Mouse (Mus musculus) ES-E14 (cell line): ENCODE results near the gene Ing3. TPM values are rescaled to one million over a fixed set of nuclear protein-coding genes. Genes with fewer than 3 reads are reported as not detected.

Experiments
- DNase-seq: peaks from one replicate; pipeline ENCODE4 v3.0.0-alpha.2; 2013; ENCODE audit warnings: low read depth, low spot score
- H3K27ac ChIP-seq: 2 replicates; pipeline ENCODE4 v1.5.1; 2012; ENCODE audit warnings: low read depth, mild to moderate bottlenecking, low read length, moderate library complexity, mixed read lengths; ENCODE audit not compliant: poor library complexity, insufficient read depth, severe bottlenecking
- H3K36me3 ChIP-seq: 2 replicates; pipeline ENCODE4 v1.6.1; 2012; ENCODE audit warnings: mild to moderate bottlenecking, low read length, moderate library complexity, mixed read lengths; ENCODE audit not compliant: control insufficient read depth, poor library complexity, insufficient read depth, severe bottlenecking
- H3K4me1 ChIP-seq, 2 experiments: fragments of 150-350 bp in 1 of 2; sonication (generic) in 1 of 2; 2 replicates each; pipeline ENCODE4 v1.6.1; 2012; ENCODE audit warnings: low read length in 2 of 2, mild to moderate bottlenecking in 1 of 2, mixed read lengths in 1 of 2; ENCODE audit not compliant: control insufficient read depth in 2 of 2, insufficient read depth in 2 of 2, poor library complexity in 1 of 2
- H3K4me3 ChIP-seq, 2 experiments: fragments of 150-350 bp in 1 of 2; sonication (generic) in 1 of 2; 2 replicates each; pipeline ENCODE4 v1.5.1; 2012; ENCODE audit warnings: low read length in 2 of 2, low read depth in 1 of 2, mild to moderate bottlenecking in 1 of 2, mixed read lengths in 1 of 2; ENCODE audit not compliant: insufficient read depth in 1 of 2, poor library complexity in 1 of 2, severe bottlenecking in 1 of 2
- H3K9ac ChIP-seq: 2 replicates; pipeline ENCODE4 v1.6.1; 2012; ENCODE audit warnings: low read depth, mild to moderate bottlenecking, low read length, mixed read lengths; ENCODE audit not compliant: poor library complexity, insufficient read depth, severe bottlenecking
- H3K9me3 ChIP-seq: fragments of 150-350 bp; sonication (generic); 2 replicates; pipeline ENCODE4 v1.6.1; 2012; ENCODE audit warnings: low read depth, mild to moderate bottlenecking, low read length; ENCODE audit not compliant: control insufficient read depth, insufficient read depth
- CHD2 ChIP-seq: IDR thresholded peaks from 2 replicates; pipeline ENCODE4 v1.6.1; 2014; ENCODE audit warnings: mild to moderate bottlenecking, low read depth, low read length, inconsistent platforms
- HCFC1 ChIP-seq: IDR thresholded peaks from 2 replicates; pipeline ENCODE4 v1.6.1; 2012; ENCODE audit warnings: low read length, inconsistent platforms, borderline replicate concordance; ENCODE audit not compliant: insufficient read depth
- MAFK ChIP-seq: IDR thresholded peaks from 2 replicates; pipeline ENCODE4 v1.6.1; 2014; ENCODE audit warnings: mild to moderate bottlenecking, low read depth, low read length, inconsistent platforms; ENCODE audit not compliant: insufficient read depth
- ZC3H11A ChIP-seq: IDR thresholded peaks from 2 replicates; pipeline ENCODE4 v1.6.1; 2012; ENCODE audit warnings: low read depth, mild to moderate bottlenecking, inconsistent platforms, low read length, borderline replicate concordance
- ZNF384 ChIP-seq: IDR thresholded peaks from 2 replicates; pipeline ENCODE4 v1.6.1; 2012; ENCODE audit warnings: low read depth, low read length, inconsistent platforms
- in situ Hi-C, 2 experiments: fragments of 600-800 bp; cut with MboI; formaldehyde crosslinking; loops; one replicate each; pipeline ENCODE4 v1.15.1; 2025; ENCODE audit warnings: low sequenced_read_pairs in 2 of 2, inconsistent platforms in 1 of 2; ENCODE audit not compliant: unreplicated experiment in 2 of 2
- total RNA-seq: library from RNA; depleted of rRNA; stranded (reverse); fragments of 300-350 nt; gene quantifications from 2 replicates; pipeline ENCODE4 v1.2.3, GENCODE M21; 2012; rRNA removed

Gene Ing3
- total RNA-seq, 1 experiment = 19.9 TPM

- H3K4me3 ChIP-seq = no peak overlapping the region
- no peak for DNase-seq
- H3K27ac ChIP-seq = no peak overlapping the region
- in situ Hi-C loops = no loop called here
- H3K4me1 ChIP-seq = peaks cover 0 to 6% of the 10 kb centered on the region in 2 experiments; a peak in 1 of 4 replicates
- TF ChIP-seq HCFC1 = no peak
- no peak for TF ChIP-seq ZC3H11A
- TF ChIP-seq ZNF384 = no peak
- no peak for TF ChIP-seq MAFK
- TF ChIP-seq CHD2 = no peak
- no peaks in the 10 kb centered on the region for H3K36me3 ChIP-seq
- H3K9ac ChIP-seq = no peak overlapping the region
- no peaks in the 10 kb centered on the region for H3K9me3 ChIP-seq
Observed at GRCm38 (mm10) chr6:22018768-22019445, 69.5 kb downstream of the Ing3 start.

GRCm38 (mm10) chr6:22019637-22020036 is 70.3 kb downstream of the Ing3 start:
- no peak for DNase-seq
- in situ Hi-C loops = no loop called here
- Histone ChIP-seq H3K4me3 (no peak overlapping the region), H3K27ac (no peak overlapping the region), H3K4me1 (peaks cover 0 to 3% of the 10 kb centered on the region in 2 experiments; a peak in 1 of 4 replicates), H3K9me3 (no peaks in the 10 kb centered on the region), H3K9ac (no peak overlapping the region), H3K36me3 (no peaks in the 10 kb centered on the region)
- TF ChIP-seq CHD2 (no peak), HCFC1 (no peak), ZC3H11A (no peak)

GRCm38 (mm10) chr6:22020696-22021095 is 71.3 kb downstream of the Ing3 start:
- Histone ChIP-seq H3K4me3 (no peak overlapping the region), H3K4me1 (0 out of 4 replicates have a peak, but pooled peaks cover 0 to 3% of the 10 kb centered on the region in 2 experiments), H3K27ac (no peak overlapping the region), H3K9me3 (no peaks in the 10 kb centered on the region), H3K36me3 (no peaks in the 10 kb centered on the region), H3K9ac (no peak overlapping the region)
- DNase-seq = no peak
- TF ChIP-seq HCFC1 = no peak
- no peak for TF ChIP-seq ZNF384
- no peak for TF ChIP-seq MAFK
- no peak for TF ChIP-seq CHD2
- no peak for TF ChIP-seq ZC3H11A
- in situ Hi-C loops = no loop called here

- H3K4me3 ChIP-seq = no peak overlapping the region
- H3K36me3 ChIP-seq = no peaks in the 10 kb centered on the region
- in situ Hi-C loops = no loop called here
- H3K9ac ChIP-seq = no peak overlapping the region
- H3K27ac ChIP-seq = no peak overlapping the region
- no peaks in the 10 kb centered on the region for H3K9me3 ChIP-seq
- 0 out of 4 replicates have a peak, but pooled peaks cover 0 to 4% of the 10 kb centered on the region in 2 experiments for H3K4me1 ChIP-seq
- no peak for DNase-seq
- TF ChIP-seq HCFC1 (no peak), MAFK (no peak), ZC3H11A (no peak), ZNF384 (no peak), CHD2 (no peak)
Observed at GRCm38 (mm10) chr6:22021315-22021714, 71.9 kb downstream of the Ing3 start.

- H3K9me3 ChIP-seq = no peaks in the 10 kb centered on the region
- no peak overlapping the region for H3K27ac ChIP-seq
- TF ChIP-seq ZC3H11A (no peak), HCFC1 (no peak), ZNF384 (no peak), CHD2 (no peak), MAFK (no peak)
- no peak overlapping the region for H3K9ac ChIP-seq
- no peak for DNase-seq
- in situ Hi-C loops = no loop called here
- no peaks in the 10 kb centered on the region for H3K36me3 ChIP-seq
- 0 out of 4 replicates have a peak, but pooled peaks cover 0 to 5% of the 10 kb centered on the region in 2 experiments for H3K4me1 ChIP-seq
- no peak overlapping the region for H3K4me3 ChIP-seq
Observed at GRCm38 (mm10) chr6:22024168-22024567, 74.8 kb downstream of the Ing3 start.

Other genes starting within 250 kb of the Ing3 start
- 2.0 and 2.5 TPM in 2 replicates for gene Tspan12, start 97.1 kb upstream of the Ing3 start, total RNA-seq
- 0.31 and 0.32 TPM in 2 replicates for gene Cped1, start 36.3 kb downstream of the Ing3 start, total RNA-seq